Mouse (Mus musculus): ENCODE results near the gene Fam126a. TPM values are rescaled to one million over a fixed set of nuclear protein-coding genes. Genes with fewer than 3 reads are reported as not detected.

The Fam126a gene
- total RNA-seq, 1 experiment from 2014 or later, result 74.0 TPM

DNA sequence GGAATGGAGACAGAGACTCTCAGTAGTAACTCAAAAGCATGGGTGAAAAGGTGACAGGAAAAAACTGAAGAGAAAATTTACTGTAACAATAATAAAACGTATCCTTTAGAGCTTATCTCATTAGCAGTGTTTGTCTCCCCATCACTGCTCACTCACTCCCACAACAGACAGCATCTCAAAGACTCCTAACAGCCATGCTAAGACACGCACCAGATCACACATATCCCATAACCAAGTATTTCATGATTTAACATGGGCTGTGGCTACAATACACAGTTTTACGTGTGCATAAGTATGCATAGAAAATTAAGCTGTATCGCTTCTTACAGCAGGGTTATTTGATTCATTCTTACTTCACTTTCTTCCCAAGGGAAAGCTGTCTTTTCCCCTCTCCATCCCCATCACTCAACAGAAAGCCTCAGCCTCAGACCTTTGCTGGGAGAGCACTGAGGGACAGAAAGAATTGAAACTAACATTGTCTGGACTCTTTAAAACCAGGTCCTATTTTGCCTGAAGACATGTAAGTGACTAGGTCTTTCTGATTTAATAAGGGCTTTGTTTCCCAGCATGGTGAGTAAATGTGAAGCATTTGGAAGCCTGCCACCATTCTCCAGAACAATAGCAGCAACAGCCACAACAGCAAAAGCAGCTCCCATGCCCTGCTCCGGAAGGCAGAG lies 37.5 kb downstream of the Fam126a start:
- peak; percentile 61 for DNase-seq

DNA sequence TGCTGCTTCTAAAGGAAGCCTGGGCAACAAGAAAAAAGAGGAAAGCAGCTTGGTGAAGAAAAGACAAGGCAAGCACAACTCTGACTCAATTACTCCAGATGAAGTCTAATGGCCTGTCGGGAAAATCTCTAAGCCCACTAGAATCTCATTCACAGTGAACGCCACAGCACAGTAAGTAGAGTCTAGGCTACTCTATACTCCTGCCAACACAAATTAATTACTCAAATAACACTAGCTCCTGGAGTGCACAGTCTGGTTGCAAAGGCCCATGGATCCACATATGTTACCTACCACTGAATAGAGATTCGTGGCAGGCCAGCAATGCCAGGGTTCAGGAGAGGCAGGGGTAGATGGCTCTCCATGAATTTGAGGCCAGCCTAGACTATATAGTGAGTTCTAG lies 40.5 kb downstream of the Fam126a start:
- DNase-seq, result no peak

DNA sequence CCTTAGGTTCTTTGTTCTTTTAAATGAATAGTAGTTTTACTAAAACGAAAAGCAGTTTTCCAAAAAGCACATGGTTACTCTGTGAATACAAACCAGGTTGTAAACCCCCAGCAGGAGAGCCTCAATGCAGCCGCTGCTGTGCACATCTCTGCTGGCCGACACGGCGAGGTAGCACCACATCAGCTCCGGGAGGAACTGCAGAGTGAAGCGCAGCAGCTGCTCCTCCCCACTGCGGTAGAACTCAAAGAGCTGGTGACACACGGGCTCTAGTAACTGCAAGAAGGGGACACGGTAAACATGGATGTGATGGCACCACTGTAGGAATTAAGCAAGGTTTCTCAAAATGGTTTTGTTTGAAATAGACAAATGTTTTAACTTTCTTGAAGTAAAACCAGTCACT lies 42.7 kb downstream of the Fam126a start:
- no peak for DNase-seq

DNA sequence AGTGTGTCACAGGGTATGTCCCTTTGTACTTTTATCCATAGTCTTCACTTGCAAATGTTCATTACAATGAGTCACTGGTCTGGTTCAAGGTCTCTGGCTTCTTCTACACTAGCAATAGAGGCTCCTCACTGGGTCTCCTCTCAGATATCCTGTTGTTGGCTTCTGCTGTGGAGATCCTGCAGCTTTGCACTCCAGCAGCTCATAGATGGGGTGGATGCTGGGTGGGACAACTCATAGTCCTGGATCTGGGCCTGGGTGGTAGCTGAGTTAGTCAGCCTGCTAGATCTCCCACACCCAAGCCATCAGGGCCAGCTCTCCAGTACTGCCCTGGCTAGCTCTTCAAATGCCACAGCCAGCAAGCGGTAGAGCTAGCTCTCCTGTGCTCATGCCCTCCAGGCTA lies 48.4 kb downstream of the Fam126a start:
- DNase-seq, result peak; percentile 26

DNA sequence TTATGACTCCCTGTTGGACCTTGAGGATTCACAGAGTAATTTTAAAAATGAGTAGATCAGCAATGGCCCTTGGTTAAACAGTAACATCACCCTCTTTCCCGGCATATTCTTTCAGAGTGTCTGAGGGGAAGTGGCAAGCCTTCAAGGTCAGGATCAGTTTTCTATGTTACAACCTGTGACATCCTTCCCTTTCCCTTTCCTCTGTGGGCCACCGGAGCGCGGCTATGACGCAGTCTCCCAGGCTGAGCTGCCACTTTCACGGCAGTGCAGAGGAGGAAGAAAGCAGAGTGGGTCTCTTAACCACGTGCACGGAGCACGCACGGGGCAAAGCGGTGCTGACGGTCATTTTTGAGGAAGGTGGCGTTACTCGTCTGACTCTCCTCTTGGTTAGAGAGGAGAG lies 52.0 kb downstream of the Fam126a start:
- no peak for DNase-seq

DNA sequence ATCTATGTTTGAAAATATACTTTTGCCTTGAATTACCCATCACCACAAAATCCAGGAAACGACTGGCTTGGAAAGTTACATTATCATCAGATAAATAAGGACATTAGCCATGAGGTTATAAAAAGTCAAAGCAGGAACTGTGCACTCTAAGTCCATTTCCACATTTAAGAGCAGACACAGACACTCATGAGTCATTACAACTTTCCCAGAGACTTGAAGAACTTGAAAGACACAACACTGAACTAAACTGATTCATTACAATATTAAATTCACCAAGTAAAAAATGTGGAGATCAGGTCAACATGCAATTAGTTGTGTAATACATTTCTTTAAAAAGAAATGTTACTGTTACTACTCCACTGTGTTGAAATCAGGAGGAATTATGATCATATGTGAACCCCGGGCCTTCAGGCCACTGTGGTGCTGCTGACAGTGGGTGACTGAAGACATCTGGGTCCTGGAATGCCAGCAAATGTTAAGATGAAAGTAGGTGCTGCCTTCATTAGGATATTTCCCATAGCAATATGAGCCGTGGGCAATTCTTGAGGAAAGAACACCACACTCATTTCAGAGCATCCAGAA lies 55.4 kb downstream of the Fam126a start:
- no peak for DNase-seq

DNA sequence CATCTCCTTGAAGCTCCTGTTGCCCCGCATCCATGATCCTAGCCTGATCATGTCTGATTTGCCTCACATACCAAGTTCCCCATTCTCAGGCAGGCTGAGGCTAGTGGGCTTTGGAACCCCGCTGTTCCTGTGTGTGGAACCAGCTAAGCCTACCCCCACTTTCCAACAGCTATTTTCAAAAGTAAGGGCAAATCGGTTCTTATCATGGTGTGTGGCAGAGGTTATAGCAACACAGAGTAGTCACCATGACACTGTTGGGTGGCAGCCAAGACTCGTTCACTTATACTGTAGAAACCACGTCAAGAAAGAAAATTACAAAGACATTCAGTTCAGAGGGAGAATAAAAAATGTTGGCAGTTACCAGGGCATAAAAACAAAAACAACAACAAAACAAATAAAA lies 62.8 kb downstream of the Fam126a start:
- peak; percentile 66 for DNase-seq

DNA sequence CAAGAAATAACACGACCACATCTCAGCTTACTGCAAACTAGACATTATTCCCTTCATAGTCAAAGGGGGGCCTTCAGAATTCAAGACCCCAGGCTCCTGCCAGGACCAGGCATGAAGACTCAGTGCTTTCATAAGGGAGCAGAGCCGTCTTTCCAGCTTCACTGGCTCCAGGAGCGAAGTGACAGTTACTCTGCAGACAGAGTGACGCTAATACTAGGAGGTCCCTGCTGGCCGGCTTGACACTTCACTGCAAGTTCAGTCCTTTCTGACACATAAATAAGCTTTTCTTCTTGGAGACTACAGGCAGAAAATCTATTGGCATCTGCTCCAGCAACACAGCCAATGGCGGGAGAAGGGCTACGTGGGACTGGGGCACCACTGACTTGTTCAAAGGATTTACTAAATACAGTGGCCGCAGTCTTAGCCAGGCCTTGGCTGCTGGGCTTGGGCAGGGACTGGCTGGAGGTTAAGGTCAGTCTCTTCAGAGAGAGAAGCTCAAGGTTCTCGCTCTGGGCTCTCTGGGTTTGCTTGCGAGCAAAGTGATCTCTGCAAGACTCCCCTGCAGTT lies 65.8 kb downstream of the Fam126a start:
- DNase-seq, result peak; percentile 63

DNA sequence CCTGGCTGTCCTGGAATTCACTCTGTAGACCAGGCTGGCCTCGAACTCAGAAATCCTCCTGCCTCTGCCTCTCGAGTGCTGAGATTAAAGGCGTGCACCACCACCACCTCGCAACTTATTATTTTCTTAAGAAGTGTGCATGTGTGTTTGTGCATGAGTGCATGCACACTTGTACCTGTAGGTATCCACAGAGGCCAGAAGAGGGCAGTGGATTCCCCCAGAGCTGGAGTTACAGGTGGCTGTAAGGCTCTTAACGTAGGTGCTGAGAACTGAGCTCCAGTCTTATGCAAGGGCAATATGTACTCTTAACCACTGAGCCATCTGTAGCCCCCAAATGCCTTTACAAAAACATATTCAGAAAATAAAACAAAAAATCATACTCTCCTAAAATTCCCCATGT lies 77.4 kb downstream of the Fam126a start:
- DNase-seq, result no peak

DNA sequence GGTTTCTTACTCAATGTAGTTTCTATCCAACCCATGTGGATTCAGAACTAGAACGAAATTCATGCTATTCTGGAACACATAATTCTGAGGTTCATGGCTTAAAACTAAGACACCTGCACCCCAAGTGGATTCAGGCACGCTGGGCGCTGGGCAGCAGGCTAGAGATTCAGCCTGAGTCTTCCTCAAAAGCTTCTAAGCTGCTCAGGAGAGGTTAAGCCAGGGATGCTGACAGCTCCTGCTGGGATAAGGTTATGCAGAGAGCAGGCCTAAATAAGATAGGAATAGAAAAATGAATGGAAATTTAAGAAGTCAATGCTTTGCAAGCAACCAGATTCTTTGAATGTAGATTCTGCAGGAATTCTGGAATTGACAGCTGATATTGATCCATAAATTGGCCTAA lies 82.4 kb downstream of the Fam126a start:
- DNase-seq, result no peak

DNA sequence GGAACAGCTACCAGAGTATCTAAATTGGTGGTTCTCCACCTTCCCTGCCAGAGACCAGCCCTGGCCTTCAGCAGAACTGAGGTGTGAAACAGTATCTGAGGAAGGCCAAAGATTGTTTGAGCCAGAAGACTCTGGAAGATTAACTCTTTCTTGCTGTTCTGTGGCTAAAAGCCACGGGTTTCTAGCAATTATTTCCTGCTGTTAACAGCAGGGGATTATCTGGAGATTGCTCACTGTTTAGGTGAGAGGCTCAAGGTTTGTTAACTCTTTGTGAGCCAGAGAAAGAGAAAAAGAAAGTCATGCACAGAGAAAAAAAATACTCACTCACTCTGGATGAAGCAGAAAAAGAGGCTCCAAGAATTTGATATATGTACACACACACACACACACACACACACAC lies 85.4 kb downstream of the Fam126a start:
- no peak for DNase-seq

DNA sequence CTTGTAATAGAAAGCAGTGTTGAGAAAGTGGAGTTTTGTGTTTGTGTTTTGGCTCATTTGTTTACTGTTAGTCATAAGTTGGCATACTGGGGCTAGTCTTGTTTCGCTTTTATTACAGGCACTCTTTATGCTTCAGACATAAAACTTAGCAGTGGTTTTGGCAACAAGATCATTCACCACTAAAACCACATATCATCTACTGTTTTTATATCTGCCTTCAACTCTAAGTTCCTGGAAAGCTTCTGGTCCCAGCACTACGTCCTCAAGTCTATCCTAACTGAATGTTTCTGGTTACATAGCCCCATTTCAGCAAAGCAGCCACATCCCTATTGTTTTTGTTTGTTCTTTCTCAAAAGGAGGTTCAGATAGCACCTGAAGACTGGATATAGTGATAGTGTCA lies 87.0 kb downstream of the Fam126a start:
- DNase-seq, result no peak

DNA sequence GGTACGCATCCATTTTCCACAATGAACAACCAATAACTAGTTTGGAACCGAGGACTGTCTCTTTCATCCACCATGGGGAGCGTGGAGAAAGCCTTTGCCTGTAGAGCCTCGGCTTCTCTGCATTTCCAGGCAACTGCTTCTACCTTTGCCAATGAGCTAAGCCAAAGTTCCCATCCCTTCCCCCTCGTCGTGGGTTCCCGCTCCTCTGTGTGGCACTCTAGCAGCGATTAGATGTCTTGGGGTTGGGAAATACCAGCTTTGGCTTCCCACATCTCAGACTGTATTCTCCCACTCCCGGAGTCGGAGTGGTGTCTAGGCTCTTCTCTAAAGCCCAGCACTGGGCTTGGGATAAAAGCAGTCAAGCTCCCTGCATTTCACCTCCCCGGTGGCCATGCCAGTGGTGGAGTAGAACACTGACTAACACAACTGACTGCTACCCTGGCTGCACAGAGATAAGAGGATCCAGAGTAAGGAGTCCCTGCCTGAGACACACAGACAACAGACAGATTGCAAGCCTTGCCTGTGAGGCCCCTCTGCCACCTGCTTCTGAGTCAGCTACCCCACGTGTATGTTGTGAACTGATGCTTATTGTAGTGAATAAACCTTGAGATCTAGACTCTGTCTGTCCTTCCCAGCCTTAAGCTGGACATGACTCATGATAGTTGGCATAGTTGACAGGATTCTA lies 106.9 kb downstream of the Fam126a start:
- DNase-seq, result peak; percentile 48

DNA sequence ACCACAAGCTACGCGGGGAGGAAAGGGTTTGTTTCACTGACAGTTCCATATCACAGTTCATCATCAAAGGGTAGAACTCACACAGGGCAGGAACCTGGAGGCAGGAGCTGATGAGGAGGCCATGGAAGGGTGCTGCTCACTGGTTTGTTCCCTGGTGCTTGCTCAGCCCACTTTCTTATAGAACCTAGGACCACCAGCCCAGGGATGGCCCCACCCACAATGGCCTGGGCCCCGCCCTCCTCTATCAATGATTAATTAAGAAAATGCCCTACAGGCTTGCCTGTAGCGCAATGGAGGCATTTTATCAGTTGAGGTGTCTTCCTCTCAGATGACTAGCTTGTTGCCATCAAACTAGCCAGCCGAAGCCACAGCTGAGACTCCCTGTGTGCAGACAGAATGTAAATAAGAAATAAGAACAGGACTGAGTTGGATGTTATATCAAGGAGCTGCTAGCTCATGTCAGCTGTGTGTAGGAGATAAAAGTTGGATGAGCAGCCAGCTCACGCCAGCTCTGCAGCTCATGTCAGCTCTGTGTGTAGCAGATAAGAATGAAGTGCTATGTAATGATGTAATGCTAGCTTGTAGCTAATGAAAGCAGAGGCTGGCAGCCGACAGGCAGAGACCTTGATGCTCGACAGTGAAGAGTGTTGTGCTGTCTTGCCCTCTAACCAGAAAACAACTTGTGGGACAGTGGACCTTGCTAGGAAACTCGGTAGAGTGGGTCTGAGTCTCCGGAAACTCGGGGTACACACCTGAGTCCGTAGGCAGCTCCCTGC lies 107.8 kb downstream of the Fam126a start:
- peak; percentile 31 for DNase-seq

DNA sequence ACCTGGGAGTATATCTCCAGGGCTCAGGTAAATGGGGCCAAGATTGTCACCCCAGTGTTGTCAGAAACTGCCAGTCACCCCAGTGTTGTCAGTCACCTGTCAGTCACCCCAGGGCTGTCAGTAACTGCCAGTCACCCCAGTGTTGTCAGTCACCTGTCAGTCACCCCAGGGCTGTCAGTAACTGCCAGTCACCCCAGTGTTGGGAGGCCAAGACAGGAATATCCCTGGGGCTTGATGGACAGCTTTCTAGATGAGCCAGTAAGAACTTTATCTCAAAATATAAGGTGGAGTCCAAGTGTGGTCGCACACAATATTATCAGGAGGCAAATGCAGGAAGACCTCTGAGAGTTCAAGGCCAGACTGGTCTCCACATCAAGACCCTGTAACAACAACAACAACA lies 109.2 kb downstream of the Fam126a start:
- DNase-seq, result no peak

DNA sequence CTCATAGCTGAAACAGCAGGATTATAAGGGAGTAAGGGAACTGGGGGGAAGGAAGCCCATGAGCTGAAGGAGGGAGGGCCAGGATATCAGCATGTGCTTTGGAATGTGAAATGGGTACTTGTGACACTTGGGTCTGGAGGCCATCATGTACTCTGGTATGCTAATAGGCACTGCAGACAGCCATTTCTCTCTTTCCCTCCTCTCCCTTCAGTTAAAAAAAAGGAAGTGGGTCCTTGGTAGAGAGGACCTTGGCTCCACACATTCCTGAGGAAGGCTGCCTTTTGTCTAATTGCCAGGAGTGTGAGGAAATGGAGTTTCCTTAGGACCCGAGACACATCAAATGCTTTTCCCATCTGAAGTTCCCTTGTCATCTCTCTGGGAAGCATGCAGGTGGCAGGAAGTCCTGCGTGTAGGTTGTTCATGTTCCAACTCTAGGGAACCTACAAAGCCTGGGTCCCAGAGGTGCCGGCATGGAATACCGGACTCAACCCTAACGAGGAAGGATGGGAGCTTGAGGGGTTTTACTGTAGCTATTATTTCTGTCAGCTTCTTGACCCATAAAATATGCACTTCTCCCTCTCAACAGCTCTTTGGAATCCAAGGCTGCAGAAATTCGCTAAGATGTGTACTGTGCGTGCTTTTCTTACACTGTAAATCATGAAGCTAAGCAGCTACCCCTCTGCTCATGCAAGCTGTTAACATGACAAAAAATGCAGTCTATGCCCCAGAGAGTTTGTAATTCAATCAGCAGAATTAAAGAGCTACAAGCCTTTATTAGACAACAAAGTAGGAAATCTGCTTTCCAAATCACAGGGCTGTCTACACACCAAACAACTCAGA lies 110.4 kb downstream of the Fam126a start:
- DNase-seq, result no peak

DNA sequence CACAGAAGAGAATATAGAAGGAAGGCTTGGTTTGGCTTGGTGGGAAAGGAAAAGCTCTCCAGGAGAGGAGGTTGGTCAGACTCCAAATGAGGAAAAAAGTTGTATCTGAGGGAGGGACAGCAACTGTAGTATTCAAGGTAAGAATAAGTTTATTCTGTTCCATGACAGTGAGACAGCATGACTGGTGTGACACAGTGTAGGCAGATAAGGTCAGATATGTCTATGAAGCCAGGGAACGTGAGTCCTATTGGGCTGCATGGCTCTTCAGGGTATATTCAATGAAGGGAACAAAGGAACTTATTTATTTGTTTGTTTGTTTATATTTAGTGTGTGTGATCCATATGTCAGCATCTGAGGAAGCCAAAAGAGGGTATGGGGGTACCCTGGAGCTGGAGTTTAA lies 113.2 kb downstream of the Fam126a start:
- DNase-seq, result no peak

DNA sequence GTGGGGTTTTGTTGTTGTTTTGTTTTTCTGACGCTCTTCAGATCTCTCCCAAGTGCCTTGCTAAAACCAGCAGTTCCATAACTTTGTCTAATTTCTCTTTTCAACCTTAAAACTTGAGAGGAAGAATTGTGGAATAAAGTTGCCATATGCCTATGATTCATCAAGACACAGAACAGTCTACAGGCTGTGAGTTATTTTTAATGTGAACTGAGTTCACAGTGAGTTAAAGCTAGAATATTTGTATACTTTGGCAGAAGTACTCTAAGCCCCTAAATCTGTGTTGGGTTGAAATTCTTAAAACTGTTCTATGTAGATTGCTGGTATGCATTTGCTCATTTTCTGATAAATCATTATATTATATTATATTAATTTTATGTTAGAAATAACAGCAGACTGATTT lies 118.9 kb downstream of the Fam126a start:
- DNase-seq, result no peak

DNA sequence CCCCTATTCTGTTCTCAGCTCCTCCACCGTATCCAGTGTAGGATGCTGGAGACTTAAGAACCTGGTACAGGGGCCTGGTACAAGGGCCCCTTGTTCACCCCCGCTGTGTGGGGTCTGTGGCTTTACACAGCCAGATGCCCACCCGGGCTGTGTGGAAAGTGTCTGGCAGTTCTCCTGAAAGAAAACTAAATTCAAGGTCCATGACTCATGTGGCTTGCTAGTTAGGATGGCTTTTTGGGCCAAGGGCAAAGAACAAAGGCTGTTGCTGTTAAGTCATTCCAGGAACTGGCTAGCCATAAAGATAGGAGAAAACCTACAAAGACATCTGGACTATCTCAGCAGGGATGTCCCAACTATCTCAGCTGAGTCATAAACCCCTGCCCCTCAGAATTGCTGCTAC lies 121.2 kb downstream of the Fam126a start:
- DNase-seq, result peak; percentile 36

DNA sequence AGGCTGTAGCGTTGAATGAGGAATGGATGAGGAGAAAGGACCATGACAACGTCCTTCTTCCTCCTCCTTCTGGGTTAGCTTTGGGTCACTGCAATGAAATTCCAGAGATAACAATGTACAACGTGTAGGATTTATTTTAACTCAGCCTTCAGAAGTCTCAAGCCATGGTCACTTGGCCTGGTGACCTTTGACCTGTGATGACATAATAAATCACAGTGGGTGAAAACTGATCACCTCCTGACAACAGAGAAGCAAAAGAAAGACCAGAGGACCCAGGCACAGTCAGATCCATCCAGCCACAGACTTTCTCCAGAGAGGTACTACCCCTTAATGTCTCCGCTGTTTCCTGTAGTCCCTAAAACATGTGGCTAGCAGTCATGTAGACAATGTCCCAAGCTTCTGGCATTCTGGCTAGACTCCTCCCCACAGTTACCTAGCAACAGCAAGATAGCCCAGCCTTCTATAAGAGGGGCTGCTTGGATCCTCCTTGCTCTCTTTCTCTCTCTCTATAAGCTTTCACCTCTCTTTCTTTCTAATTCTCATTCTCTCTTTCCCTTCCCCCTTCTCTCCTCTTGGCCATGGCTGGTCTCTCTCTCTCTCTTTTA lies 121.9 kb downstream of the Fam126a start:
- peak; percentile 21 for DNase-seq

DNA sequence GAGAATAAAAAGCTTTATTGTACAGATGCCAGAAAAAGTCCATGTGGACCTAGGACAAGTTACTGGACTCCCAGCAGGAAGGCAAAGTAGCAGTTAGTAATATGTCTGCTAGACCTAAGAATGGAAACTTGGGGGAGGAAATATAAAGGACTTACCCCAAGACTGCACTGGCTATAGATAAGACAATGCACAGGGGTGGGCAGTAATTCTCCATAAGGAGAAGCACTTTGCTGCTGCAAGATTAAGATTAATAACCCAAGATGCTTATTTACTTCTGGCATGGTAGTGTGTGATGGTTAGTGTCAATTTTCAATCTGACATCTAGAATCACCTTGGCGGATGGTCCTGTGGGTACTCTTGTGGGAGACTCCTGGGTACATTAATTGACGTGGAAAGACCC lies 128.3 kb downstream of the Fam126a start:
- no peak for DNase-seq

Measured in adrenal gland, postnatal 14 days (tissue).